Comparison of ENCODE assay signal across 13 mouse cellular contexts in genomic region chrX:109127551-109128088, GRCm38 (mm10). TPM values are rescaled to one million over a fixed set of nuclear protein-coding genes. Genes with fewer than 3 reads are reported as not detected.
DNase-seq lines count a peak whose midpoint lies in the region; ATAC-seq and TF ChIP-seq lines count a peak whose summit lies in the region.
"Had no signal": no experiment of that assay in that cellular context is flagged by ENCODE, and none has a peak within 500 bp of the region (broad histone marks: within the 10 kb centered on the region; RNA-seq: fewer than 3 reads in every experiment).

No protein-coding gene starts in this region.

- H3K9me3 ChIP-seq in intestine, embryonic 16.5 days (ENCODE audit: control insufficient read depth, low read length), result no peaks in the 10 kb centered on the region
- H3K9me3 ChIP-seq: forebrain, embryonic 10.5 days had no signal

- POLR2A ChIA-PET in Patski (lab: Charles Lee), result no interaction called here

- no peaks in the 10 kb centered on the region for H3K4me1 ChIP-seq in kidney, adult 2 months (ENCODE audit: control insufficient read depth, insufficient read depth, low read length)
- H3K4me1 ChIP-seq in intestine, embryonic 16.5 days (ENCODE audit: control insufficient read depth, insufficient read depth, low read length), result peaks cover 3% of the 10 kb centered on the region; the same call in 1 of the 2 replicates
- H3K4me1 ChIP-seq: forebrain, embryonic 10.5 days had no signal

- no peaks in the 10 kb centered on the region for H3K36me3 ChIP-seq in kidney, adult 2 months (ENCODE audit: control insufficient read depth, insufficient read depth, low read length)
- H3K36me3 ChIP-seq in intestine, embryonic 16.5 days (ENCODE audit: control insufficient read depth, insufficient read depth, low read length), result no peaks in the 10 kb centered on the region
- H3K36me3 ChIP-seq: forebrain, embryonic 10.5 days had no signal

- no peak overlapping the region for H3K9ac ChIP-seq in intestine, embryonic 16.5 days (ENCODE audit: low read depth, low read length)

- WGBS in kidney, adult 2 months, result 24% methylated on average over 7 of the region's 7 CpGs
- WGBS in intestine, embryonic 16.5 days, result 31% methylated on average over 7 of the region's 7 CpGs

- no peak overlapping the region for H3K27ac ChIP-seq in kidney, adult 2 months (ENCODE audit: insufficient read depth, low read depth, low read length)
- no peak overlapping the region; the same call in 1 of the 2 replicates for H3K27ac ChIP-seq in intestine, embryonic 16.5 days (ENCODE audit: low read length)
- H3K27ac ChIP-seq: forebrain, embryonic 10.5 days; left cerebral cortex, adult 2 months; macrophage had no signal

- in situ Hi-C loops in Patski (cut with MboI; ENCODE audit: low pct_unique_long_range_greater_than_20kb), result no loop called here

- no peaks in the 10 kb centered on the region for H3K27me3 ChIP-seq in kidney, adult 2 months (replicated peaks; ENCODE audit: control insufficient read depth, insufficient read depth, low read length)
- H3K27me3 ChIP-seq in Patski, result peaks cover 24% of the 10 kb centered on the region
- H3K27me3 ChIP-seq in intestine, embryonic 16.5 days (replicated peaks; ENCODE audit: control insufficient read depth, insufficient read depth, low read length), result no peaks in the 10 kb centered on the region

- H3K4me2 ChIP-seq in intestine, embryonic 16.5 days (ENCODE audit: low read depth, low read length), result no peak overlapping the region

- DNase-seq in kidney, adult 2 months, result peak; percentile 29
- DNase-seq in kidney, postnatal 25 days, result no peak
- DNase-seq in Patski (ENCODE audit: low read depth, low spot score), result no peak
- DNase-seq in lung, postnatal 25 days (ENCODE audit: low spot score), result peak; percentile 53
- no peak for DNase-seq in thymus, postnatal 14 days
- DNase-seq in cerebellum, adult 11-12 months, result no peak
- DNase-seq: cerebellum, adult 9-10 months; kidney, postnatal 4 days; thymus, postnatal 4 days had no signal

- no peak for TF ChIP-seq POLR2A in kidney, adult 2 months (IDR thresholded peaks at IDR 0.05; ENCODE audit: low read depth, low read length)

- no peak overlapping the region for H3K4me3 ChIP-seq in kidney, adult 2 months (ENCODE audit: insufficient read depth, low read depth, low read length)
- H3K4me3 ChIP-seq in intestine, embryonic 16.5 days (ENCODE audit: low read length), result no peak overlapping the region
- H3K4me3 ChIP-seq: forebrain, embryonic 10.5 days; left cerebral cortex, adult 2 months had no signal

- CTCF ChIA-PET in Patski (lab: Charles Lee), result no interaction called here

- TF ChIP-seq CTCF in kidney, adult 2 months (conservative IDR thresholded peaks at IDR 0.05; ENCODE audit: insufficient read depth, insufficient read length, low read depth, low read length), result no peak
- no peak for TF ChIP-seq CTCF in Patski (IDR thresholded peaks at IDR 0.05)

- ATAC-seq in Patski, result peak; percentile 47
- ATAC-seq in intestine, embryonic 16.5 days, result peak; percentile 66

RNA-seq across cellular contexts. Expression of gene Sh3bgrl, which starts 32.5 kb away (rescaled TPM):
- 8.8 and 13.9 TPM in 2 replicates for polyA plus RNA-seq in kidney, adult 2 months (2012; rRNA removed)
- 127 TPM for polyA plus RNA-seq in Patski (2021)
- polyA plus RNA-seq in intestine, embryonic 16.5 days (2015; fragmentation: Nextera tagmentation; extraction: Ambion mirVana), result 88.9 and 99.0 TPM in 2 replicates

Comparison
In these comparisons a context has a peak if more than half of its experiments do, and no peak if none do; other contexts are left out.
1. DNase-seq: peak in kidney, adult 2 months (single experiment) and lung, postnatal 25 days (single experiment); none in kidney, postnatal 25 days (0 of 2), Patski (single experiment), thymus, postnatal 14 days (single experiment) and cerebellum, adult 11-12 months (single experiment).